Mouse (Mus musculus): ENCODE measurements around the gene Krt33b.

Gene Krt33b

DNA sequence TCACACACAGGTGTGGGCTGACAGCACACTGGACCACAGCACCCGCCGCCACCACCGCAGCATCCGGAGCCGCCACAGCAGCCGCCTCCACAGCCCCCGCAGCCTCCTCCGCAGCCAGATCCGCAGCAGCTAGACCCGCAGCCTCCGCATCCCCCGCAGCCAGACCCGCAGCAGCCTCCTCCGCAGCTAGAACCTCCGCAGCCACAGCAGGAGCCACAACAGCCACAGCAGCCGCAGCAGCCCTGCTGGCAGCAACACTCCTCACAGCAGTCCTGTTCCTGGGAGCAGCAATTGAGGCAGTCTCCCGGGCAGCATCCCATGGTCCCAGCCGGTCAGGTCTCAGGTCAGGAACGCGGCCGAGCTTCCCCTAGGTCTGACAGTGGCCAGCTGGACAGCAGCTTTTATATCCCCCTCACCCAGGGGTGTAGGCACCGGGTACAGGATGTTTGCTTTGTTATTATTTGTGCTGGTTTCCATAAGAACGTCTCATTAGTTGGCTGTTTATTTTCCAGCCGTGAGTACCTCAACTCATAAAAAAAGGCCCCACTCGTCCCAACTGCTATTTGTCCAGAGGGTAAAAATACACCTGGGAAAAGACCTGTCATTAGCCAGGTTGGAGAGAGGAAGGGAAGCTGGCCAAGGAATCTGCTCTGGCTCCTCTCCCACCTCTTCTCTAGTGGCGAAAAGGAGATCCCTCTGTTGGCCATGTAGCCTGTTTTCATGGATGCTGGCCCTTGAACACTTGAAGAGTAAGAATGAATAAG, 35.9 kb downstream of the Krt33b start, which contains the start of gene Krtap17-1:
TSS of gene Krtap17-1 (minus strand) at position 375 of the 764 bp plus-strand sequence.
- DNase-seq (ENCODE audit: low spot score in 2 of 2), result no peak

DNA sequence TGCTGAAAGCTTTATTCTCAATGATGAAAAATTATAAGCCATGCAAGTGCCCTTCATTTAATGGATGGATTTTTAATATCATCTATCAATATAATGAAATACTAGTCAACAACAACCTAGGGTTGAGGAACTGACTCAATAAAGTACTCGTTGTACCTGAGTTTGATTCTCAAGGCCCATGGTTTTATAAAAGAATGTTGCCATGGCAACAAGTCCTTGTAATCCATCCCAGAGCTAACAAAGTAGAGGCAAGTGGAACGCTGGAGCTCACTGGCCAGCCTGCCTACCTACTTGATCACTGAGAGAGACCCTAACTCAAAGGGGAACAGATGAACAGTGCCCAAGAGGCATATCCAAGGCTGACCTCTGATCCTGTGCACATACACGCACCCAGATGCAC, 39.1 kb downstream of the Krt33b start:
- DNase-seq (ENCODE audit: low spot score in 2 of 2), result no peak

DNA sequence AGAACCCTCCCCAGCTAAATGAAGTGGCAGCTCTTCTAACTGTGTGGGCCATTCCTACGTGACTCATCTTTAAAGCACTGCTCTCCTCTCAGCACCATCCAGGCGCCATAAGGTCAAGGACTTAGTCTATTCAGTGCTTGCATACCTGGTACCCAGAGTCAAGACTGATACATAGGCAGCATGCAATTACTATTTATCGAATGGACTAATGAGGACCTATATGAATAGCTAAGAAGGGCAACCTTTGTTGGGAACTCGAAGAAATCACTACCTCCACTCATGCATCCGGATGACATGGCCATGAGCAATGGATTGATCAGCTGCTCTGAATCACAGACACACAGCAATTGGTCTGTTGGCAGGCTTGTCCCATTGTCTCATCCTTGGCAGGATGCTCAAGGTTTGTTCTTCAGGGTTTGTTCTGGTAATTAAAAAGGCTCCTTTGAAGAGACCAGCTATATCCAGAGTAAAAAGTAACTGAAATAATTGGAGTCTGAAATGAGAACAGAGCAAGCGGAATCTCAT, 39.7 kb downstream of the Krt33b start:
- DNase-seq (ENCODE audit: low spot score in 2 of 2), result no peak

DNA sequence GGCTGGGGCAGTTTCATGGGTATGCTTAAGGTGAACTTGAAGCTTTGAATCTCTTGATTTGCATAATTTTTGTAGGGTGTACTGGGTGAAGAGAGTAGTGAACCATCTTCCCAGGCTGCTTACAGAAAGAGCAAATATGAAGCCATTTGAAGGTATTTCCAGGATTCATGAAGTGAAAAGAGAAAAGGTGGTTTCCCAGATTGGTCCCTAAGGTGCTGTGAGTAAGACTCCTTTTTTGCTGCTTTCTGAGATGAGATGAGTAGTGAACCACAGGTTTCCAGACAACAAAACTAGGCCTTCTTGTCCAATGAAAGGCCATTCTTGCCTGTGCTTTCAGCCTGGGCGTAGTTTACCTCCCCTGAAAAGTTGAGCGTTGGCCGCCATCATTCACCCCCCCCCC, 41.1 kb downstream of the Krt33b start:
- no peak for DNase-seq (ENCODE audit: low spot score in 2 of 2)

DNA sequence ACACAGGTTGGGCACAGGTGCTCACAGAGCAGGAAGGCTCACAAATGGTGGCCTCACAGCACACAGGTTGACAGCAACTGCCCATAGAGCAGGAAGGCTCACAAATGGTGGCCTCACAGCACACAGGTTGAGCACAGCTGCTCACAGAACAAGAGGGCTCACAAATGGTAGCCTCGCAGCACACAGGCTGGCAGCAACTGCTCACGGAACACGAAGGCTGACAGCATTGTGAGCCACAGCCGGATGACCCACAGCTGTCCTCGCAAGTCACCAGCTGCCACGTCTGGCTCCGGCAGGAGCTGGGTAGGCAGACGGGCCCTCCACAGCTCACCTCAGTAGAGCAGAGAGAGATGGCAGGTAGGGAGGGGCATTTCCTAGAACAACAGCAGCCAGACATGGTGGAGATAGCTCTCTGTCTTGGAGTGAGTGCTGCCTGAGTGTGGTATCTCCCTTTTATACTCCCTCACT, 43.5 kb downstream of the Krt33b start, which contains the start of gene Krtap16-1:
TSS of gene Krtap16-1 (minus strand) at position 418 of the 468 bp plus-strand sequence.
- no peak for DNase-seq (ENCODE audit: low spot score in 2 of 2)

DNA sequence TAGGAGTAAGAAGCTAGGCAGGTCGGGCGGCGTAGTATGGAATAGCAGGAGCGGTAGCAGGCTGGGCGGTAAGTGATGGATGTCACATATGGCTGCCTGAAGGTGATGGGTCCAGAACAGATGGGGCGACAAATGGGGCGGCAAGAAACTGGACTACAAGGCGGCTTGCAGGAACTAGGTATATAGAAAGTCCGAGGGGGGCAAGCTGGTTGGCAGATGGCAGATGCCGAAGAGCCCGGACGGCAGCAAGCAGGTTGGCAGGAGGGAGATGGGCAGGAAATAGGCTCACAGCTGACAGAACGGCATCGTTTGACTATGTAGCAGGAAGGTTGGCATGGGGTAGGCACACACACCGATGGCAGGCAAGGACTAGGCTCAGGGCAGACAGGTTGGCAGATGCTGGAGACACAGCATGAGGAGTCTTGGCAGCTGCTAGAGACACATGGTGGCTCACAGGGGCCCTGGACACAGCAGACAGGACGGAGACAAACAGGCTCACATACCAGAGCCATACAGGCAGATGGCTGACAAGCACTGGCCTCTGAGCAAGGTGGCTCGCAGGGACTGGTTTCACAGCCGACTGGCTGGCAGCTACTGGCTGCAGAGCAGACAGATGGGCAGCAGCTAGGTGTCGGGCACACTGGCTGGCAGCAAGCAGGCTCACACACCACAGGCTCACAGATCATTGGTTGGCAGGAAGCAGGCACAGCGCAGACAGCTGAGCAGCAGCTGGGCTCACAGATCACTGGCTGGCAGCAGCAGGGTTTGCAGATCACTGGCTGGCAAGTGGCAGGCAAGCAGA, 44.2 kb downstream of the Krt33b start:
- DNase-seq (ENCODE audit: low spot score in 2 of 2), result peak; percentile 22 to 50

DNA sequence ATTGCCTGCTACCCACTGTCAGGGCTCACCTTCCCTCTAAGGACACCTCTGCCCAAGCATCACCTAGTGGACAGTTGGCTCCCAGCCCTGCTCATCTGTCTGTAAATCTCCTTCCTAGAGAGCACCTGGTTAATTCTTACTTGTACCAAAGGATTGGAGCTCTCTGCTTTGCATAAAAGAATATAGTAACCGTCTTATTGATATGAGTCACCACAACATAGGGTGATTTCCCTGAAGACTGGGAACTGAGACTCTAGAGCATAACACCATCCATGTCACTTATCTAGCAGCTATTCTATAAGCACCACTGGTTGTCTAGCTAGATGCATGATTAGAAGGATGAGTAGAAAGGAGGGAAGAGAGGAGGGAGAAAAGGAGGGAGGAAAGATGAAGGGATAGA, 46.2 kb downstream of the Krt33b start:
- DNase-seq (ENCODE audit: low spot score in 2 of 2), result no peak

DNA sequence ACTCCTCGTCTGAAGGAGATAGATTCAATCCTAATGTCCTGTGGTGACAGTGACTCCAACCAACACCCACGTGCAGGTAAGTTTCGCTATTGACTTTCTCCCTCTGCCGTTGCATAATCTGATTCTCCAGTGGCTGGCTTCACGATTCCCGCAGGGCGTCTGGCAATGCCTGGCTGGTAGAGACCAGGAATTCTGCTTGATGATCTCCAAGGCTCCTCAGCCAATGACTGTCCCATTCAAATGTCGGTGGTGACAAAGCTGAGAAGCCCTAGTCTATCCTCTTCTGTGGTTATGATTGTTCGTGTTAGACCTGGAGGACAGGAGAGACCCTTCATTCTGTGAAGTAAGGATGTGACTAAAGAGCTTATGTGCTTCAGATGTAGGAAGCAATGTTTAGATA, 46.9 kb downstream of the Krt33b start:
- DNase-seq (ENCODE audit: low spot score in 2 of 2), result no peak

DNA sequence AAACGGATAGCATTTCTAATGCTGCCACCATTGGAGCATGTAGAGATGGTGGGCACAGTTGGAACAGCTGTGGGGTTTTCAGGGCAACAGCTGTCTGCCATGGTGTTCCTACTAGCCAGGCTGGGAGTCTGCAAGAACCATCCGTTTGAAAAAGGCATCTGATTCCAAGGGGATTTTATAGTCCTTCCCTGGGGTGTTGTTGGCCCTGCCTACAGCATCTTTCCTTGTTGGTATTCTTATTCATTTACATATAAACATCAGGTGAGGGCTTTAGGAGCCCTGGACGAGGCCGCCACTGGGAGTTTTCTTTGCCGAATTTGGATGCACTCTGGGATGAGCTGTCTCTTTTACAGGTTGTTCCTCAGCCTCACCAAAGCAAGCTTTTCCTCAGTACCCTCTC, 50.7 kb downstream of the Krt33b start, which contains the start of gene Krtap29-1:
TSS of gene Krtap29-1 (minus strand) at position 101 of the 400 bp plus-strand sequence.
- no peak for DNase-seq (ENCODE audit: low spot score in 2 of 2)

Data from cerebellum, postnatal 4 days (tissue).